Mouse (Mus musculus): ENCODE results near the gene Gm1979. TPM values are rescaled to one million over a fixed set of nuclear protein-coding genes. Genes with fewer than 3 reads are reported as not detected.
"Not testable (repeated sequence)": the region's sequence is repeated elsewhere in the genome, so short reads cannot be mapped to it uniquely, and the experiment has no call there.

Gm1979 gene
- total RNA-seq (2014; rRNA removed): not detected in 2 replicates
- polyA plus RNA-seq (2012; rRNA removed): not detected in 2 replicates

DNA sequence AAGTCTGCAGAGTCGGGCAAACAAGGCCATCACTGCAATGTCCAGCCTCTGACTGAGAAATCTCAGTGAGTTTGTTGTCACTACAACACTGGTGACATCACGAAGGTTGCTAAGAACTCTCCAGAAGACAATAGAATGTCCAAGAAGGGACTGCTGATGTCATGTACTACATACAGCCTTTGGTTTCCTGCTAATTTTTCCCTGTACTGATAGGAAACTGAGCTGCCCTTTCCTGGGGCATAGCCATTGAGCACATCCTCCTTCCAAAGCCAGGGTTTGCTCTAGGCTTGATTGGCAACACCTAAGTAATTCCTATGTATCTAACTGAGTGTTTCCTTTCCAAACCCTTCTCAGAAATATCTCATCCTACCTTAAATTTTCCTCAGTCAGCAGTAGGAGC is at the start of gene Gm1979:
Gm1979 (minus strand) TSS at position 101 of the 400 bp plus-strand sequence.
- H3K36me3 ChIP-seq (ENCODE audit: control insufficient read depth, insufficient read depth, low read length); DNase-seq (ENCODE audit: extremely low read depth, low read depth, low spot score); H3K4me1 ChIP-seq (ENCODE audit: control insufficient read depth, insufficient read depth, low read length); H3K27me3 ChIP-seq (ENCODE audit: control insufficient read depth, insufficient read depth, low read length); H3K4me3 ChIP-seq (ENCODE audit: insufficient read depth, low read depth, low read length); H3K79me2 ChIP-seq (ENCODE audit: control insufficient read depth, insufficient read depth, low read length); H3K9ac ChIP-seq (ENCODE audit: low read depth, low read length); H3K27ac ChIP-seq (replicated peaks; ENCODE audit: insufficient read depth, low read depth, low read length): not testable (repeated sequence)
- 94% methylated on average over 1 of the region's 2 CpGs for WGBS

DNA sequence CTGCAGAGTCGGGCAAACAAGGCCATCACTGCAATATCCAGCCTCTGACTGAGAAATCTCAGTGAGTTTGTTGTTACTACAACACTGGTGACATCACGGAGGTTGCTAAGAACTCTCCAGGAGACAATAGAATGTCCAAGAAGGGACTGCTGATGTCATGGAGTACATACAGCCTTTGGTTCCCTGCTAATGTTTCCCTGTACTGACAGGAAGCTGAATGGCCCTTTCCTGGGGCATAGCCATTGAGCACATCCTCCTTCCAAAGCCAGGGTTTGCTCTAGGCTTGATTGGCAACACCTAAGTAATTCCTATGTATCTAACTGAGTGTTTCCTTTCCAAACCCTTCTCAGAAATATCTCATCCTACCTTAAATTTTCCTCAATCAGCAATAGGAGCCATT is 34.9 kb upstream of the Gm1979 start, which contains the start of gene Speer4a:
Speer4a (minus strand) TSS at position 101 of the 400 bp plus-strand sequence.
- not testable (repeated sequence) for H3K36me3 ChIP-seq (ENCODE audit: control insufficient read depth, insufficient read depth, low read length); H3K4me1 ChIP-seq (ENCODE audit: control insufficient read depth, insufficient read depth, low read length); H3K9ac ChIP-seq (ENCODE audit: low read depth, low read length); H3K79me2 ChIP-seq (ENCODE audit: control insufficient read depth, insufficient read depth, low read length); H3K27ac ChIP-seq (replicated peaks; ENCODE audit: insufficient read depth, low read depth, low read length); DNase-seq (ENCODE audit: extremely low read depth, low read depth, low spot score); H3K27me3 ChIP-seq (ENCODE audit: control insufficient read depth, insufficient read depth, low read length); H3K4me3 ChIP-seq (ENCODE audit: insufficient read depth, low read depth, low read length)
- 61% methylated on average over 2 of the region's 2 CpGs for WGBS

DNA sequence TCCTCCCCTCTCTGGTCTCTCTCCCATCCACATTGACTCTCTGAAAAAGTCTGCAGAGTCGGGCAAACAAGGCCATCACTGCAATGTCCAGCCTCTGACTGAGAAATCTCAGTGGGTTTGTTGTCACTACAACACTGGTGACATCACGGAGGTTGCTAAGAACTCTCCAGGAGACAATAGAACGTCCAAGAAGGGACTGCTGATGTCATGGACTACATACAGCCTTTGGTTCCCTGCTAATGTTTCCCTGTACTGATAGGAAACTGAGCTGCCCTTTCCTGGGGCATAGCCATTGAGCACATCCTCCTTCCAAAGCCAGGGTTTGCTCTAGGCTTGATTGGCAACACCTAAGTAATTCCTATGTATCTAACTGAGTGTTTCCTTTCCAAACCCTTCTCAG is 18.2 kb upstream of the Gm1979 start, which contains the start of gene Gm5862:
Gm5862 (minus strand) TSS at position 101 of the 400 bp plus-strand sequence.
- not testable (repeated sequence) for H3K36me3 ChIP-seq (ENCODE audit: control insufficient read depth, insufficient read depth, low read length); H3K4me1 ChIP-seq (ENCODE audit: control insufficient read depth, insufficient read depth, low read length); DNase-seq (ENCODE audit: extremely low read depth, low read depth, low spot score); H3K27me3 ChIP-seq (ENCODE audit: control insufficient read depth, insufficient read depth, low read length); H3K9ac ChIP-seq (ENCODE audit: low read depth, low read length); H3K79me2 ChIP-seq (ENCODE audit: control insufficient read depth, insufficient read depth, low read length); H3K27ac ChIP-seq (replicated peaks; ENCODE audit: insufficient read depth, low read depth, low read length); H3K4me3 ChIP-seq (ENCODE audit: insufficient read depth, low read depth, low read length)
- no CpG with 5 or more reads among the region's 3 CpGs for WGBS

- H3K27ac ChIP-seq (replicated peaks; ENCODE audit: insufficient read depth, low read depth, low read length); H3K27me3 ChIP-seq (ENCODE audit: control insufficient read depth, insufficient read depth, low read length); H3K4me1 ChIP-seq (ENCODE audit: control insufficient read depth, insufficient read depth, low read length); H3K36me3 ChIP-seq (ENCODE audit: control insufficient read depth, insufficient read depth, low read length); H3K4me3 ChIP-seq (ENCODE audit: insufficient read depth, low read depth, low read length); DNase-seq (ENCODE audit: extremely low read depth, low read depth, low spot score); H3K79me2 ChIP-seq (ENCODE audit: control insufficient read depth, insufficient read depth, low read length); H3K9ac ChIP-seq (ENCODE audit: low read depth, low read length): not testable (repeated sequence)
- 58% methylated on average over 7 of the region's 7 CpGs for WGBS
Measured at GRCm38 (mm10) chr5:26007697-26008096, 3.1 kb upstream of the Gm1979 start.

DNA sequence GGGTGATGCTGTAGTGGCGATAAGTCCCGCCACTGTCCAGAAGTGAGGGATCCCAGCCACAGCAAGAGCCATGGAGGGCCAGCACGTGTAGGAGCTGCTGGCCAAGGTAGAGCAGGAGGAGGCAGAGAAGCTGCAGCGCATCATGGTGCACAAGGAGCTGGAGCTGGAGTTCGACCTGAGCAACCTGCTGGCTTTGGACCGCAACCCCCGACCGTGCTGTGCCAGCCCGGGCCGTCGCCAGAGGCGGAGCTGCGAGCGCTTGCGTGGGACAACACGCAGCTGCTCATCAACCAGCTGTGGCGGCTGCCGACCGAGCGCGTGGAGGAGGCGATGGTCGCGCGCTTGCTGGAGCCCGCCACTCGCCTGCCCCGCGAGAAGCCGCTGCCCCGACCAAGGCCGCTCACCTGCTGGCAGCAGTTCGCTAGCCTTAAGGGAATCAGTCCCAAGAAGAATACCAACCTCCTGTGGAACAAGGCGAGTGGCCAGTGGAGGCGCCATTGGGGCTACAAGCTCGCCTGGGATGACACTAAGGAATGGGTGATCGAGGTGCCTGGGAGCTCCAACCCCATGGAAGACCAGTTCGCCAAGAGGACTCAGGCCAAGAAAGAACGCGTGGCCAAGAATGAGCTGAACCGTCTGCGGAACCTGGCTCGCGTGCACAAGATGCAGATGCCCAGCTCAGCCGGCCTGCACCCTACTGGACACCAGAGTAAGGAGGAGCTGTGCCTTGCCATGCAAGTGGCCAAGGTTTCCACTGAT is 2.5 kb upstream of the Gm1979 start:
- H3K4me3 ChIP-seq (ENCODE audit: insufficient read depth, low read depth, low read length); H3K36me3 ChIP-seq (ENCODE audit: control insufficient read depth, insufficient read depth, low read length); H3K27ac ChIP-seq (replicated peaks; ENCODE audit: insufficient read depth, low read depth, low read length); H3K79me2 ChIP-seq (ENCODE audit: control insufficient read depth, insufficient read depth, low read length); H3K9ac ChIP-seq (ENCODE audit: low read depth, low read length); H3K4me1 ChIP-seq (ENCODE audit: control insufficient read depth, insufficient read depth, low read length); H3K27me3 ChIP-seq (ENCODE audit: control insufficient read depth, insufficient read depth, low read length); DNase-seq (ENCODE audit: extremely low read depth, low read depth, low spot score): not testable (repeated sequence)
- WGBS: 16% methylated on average over 45 of the region's 45 CpGs

DNA sequence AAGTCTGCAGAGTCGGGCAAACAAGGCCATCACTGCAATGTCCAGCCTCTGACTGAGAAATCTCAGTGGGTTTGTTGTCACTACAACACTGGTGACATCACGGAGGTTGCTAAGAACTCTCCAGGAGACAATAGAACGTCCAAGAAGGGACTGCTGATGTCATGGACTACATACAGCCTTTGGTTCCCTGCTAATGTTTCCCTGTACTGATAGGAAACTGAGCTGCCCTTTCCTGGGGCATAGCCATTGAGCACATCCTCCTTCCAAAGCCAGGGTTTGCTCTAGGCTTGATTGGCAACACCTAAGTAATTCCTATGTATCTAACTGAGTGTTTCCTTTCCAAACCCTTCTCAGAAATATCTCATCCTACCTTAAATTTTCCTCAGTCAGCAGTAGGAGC is 16.0 kb downstream of the Gm1979 start, which contains the start of gene Gm21698:
Gm21698 (minus strand) TSS at position 101 of the 400 bp plus-strand sequence.
- WGBS: no CpG with 5 or more reads among the region's 3 CpGs
- not testable (repeated sequence) for DNase-seq (ENCODE audit: extremely low read depth, low read depth, low spot score); H3K4me1 ChIP-seq (ENCODE audit: control insufficient read depth, insufficient read depth, low read length); H3K27me3 ChIP-seq (ENCODE audit: control insufficient read depth, insufficient read depth, low read length); H3K27ac ChIP-seq (replicated peaks; ENCODE audit: insufficient read depth, low read depth, low read length); H3K36me3 ChIP-seq (ENCODE audit: control insufficient read depth, insufficient read depth, low read length); H3K4me3 ChIP-seq (ENCODE audit: insufficient read depth, low read depth, low read length); H3K9ac ChIP-seq (ENCODE audit: low read depth, low read length); H3K79me2 ChIP-seq (ENCODE audit: control insufficient read depth, insufficient read depth, low read length)

- H3K4me3 ChIP-seq (ENCODE audit: insufficient read depth, low read depth, low read length); H3K4me1 ChIP-seq (ENCODE audit: control insufficient read depth, insufficient read depth, low read length); H3K27me3 ChIP-seq (ENCODE audit: control insufficient read depth, insufficient read depth, low read length); H3K9ac ChIP-seq (ENCODE audit: low read depth, low read length); H3K79me2 ChIP-seq (ENCODE audit: control insufficient read depth, insufficient read depth, low read length); H3K36me3 ChIP-seq (ENCODE audit: control insufficient read depth, insufficient read depth, low read length); DNase-seq (ENCODE audit: extremely low read depth, low read depth, low spot score); H3K27ac ChIP-seq (replicated peaks; ENCODE audit: insufficient read depth, low read depth, low read length): not testable (repeated sequence)
- no CpG with 5 or more reads among the region's 2 CpGs for WGBS
Measured at GRCm38 (mm10) chr5:25972563-25972962, 32.0 kb downstream of the Gm1979 start, which contains the start of gene Gm21680. Gm21680 (minus strand) TSS chr5:25972663.

GRCm38 (mm10) chr5:25957050-25957449 is 47.5 kb downstream of the Gm1979 start:
- H3K4me3 ChIP-seq (ENCODE audit: insufficient read depth, low read depth, low read length); H3K27me3 ChIP-seq (ENCODE audit: control insufficient read depth, insufficient read depth, low read length); H3K36me3 ChIP-seq (ENCODE audit: control insufficient read depth, insufficient read depth, low read length); H3K9ac ChIP-seq (ENCODE audit: low read depth, low read length); H3K4me1 ChIP-seq (ENCODE audit: control insufficient read depth, insufficient read depth, low read length); DNase-seq (ENCODE audit: extremely low read depth, low read depth, low spot score); H3K79me2 ChIP-seq (ENCODE audit: control insufficient read depth, insufficient read depth, low read length); H3K27ac ChIP-seq (replicated peaks; ENCODE audit: insufficient read depth, low read depth, low read length): not testable (repeated sequence)
- WGBS: 41% methylated on average over 17 of the region's 17 CpGs

DNA sequence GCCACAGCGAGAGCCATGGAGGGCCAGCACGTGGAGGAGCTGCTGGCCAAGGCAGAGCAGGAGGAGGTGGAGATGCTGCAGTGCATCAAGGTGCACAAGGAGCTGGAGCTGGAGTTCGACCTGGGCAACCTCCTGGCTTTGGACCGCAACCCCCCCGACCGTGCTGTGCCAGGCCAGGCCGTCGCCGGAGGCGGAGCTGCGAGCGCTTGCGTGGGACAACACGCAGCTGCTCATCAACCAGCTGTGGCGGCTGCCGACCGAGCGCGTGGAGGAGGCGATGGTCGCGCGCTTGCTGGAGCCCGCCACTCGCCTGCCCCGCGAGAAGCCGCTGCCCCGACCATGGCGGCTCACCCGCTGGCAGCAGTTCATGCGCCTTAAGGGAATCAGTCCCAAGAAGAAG is 48.0 kb downstream of the Gm1979 start:
- WGBS: 21% methylated on average over 32 of the region's 32 CpGs
- not testable (repeated sequence) for DNase-seq (ENCODE audit: extremely low read depth, low read depth, low spot score); H3K79me2 ChIP-seq (ENCODE audit: control insufficient read depth, insufficient read depth, low read length); H3K9ac ChIP-seq (ENCODE audit: low read depth, low read length); H3K27me3 ChIP-seq (ENCODE audit: control insufficient read depth, insufficient read depth, low read length); H3K4me1 ChIP-seq (ENCODE audit: control insufficient read depth, insufficient read depth, low read length); H3K4me3 ChIP-seq (ENCODE audit: insufficient read depth, low read depth, low read length); H3K27ac ChIP-seq (replicated peaks; ENCODE audit: insufficient read depth, low read depth, low read length); H3K36me3 ChIP-seq (ENCODE audit: control insufficient read depth, insufficient read depth, low read length)
